Mouse (Mus musculus) right cerebral cortex, postnatal 10 days (tissue): ENCODE data around the gene Gnl3l.

ENCODE experiments used
- DNase-seq, 2 experiments: peaks; one replicate each; pipeline ENCODE4 v3.0.0; 2021; ENCODE audit warnings: low spot score in 2 of 2

Gnl3l gene

GRCm38 (mm10) chrX:151016938-151017877 is at the start of gene Gnl3l:
TSS of gene Gnl3l (minus strand) at chrX:151017322.
- DNase-seq: peak; percentile 89 to 92

DNA sequence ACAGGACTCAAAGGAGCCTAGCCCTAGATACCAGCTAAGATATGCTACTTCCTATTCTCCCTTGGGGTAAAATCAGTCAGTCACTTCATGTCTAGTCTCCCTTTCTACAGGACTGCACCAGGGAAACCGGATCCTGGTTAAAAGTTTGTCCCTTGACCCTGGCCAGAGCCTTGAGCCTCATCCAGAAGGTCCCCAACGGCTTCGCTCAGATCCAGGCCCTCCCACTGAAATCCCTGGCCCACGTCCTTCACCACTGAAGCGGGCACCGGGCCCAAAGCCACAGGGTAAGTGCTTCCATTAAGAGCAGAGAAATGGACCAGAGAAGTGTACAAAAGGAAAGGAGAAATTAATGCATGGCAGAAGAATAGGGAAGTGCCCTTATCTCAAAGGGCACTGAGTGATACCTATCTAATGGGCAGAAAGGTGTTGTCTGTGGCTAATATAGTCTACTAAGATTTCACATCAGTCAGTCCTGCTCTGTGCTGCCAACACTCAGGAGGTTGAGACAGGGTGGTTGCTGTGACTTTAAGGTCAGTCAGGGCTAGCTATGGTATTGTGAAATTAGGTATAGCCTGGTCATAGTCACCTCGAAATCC is 49.0 kb upstream of the Gnl3l start:
- no peak for DNase-seq

GRCm38 (mm10) chrX:151061615-151062299 is 44.6 kb upstream of the Gnl3l start:
- DNase-seq: no peak

GRCm38 (mm10) chrX:151059346-151059745 is 42.2 kb upstream of the Gnl3l start:
- no peak for DNase-seq

DNA sequence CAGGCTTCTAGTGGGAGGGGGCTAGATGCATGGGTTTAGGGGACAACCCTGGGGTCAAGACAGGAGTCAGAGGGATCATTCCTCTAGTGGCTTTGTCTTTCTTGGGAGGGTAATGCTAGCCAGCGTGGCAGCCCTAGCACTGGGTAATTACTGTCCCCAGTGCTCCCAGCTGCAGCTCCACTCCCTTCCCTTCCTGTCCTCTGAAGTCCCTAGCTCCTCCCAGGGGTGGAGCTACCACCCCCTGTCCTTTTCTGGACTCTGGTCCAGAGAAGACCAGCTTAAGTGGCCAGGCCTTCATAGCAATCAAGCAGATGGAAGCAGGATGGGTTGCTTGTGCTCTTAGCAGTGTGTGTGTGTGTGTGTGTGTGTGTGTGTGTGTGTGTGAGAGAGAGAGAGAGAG is 38.4 kb upstream of the Gnl3l start:
- no peak for DNase-seq

- no peak for DNase-seq
Observed at GRCm38 (mm10) chrX:151054489-151054888, 37.4 kb upstream of the Gnl3l start.

GRCm38 (mm10) chrX:151050337-151050736 is 33.2 kb upstream of the Gnl3l start:
- DNase-seq: peak; percentile 37 to 49

DNA sequence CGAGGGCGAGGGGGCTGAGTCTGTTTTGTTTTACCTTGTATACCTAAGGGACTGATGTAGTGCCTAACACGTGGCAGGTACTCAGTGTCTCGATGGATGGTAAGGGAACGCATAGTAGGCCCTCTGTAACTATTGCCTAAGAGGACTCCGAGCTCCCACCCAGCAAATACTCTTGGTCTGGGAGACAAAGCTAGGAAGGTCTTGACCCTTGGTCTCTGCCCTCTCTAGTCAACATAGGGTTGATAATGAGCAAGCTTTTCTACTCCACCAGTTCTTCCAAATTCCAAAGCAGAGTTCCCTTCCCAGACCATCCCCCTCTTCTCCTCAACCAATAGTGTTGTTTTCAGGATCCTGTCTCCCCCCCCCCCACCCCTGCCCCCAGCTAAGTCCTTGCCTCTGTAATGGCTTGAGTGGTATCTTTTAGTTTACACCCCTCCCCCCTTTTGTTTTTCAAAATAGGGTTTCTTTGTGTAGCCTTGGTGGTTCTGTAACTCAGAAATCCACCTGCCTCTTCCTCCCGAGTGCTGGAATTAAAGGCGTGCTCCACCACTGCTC is 32.6 kb upstream of the Gnl3l start:
- DNase-seq: no peak

DNA sequence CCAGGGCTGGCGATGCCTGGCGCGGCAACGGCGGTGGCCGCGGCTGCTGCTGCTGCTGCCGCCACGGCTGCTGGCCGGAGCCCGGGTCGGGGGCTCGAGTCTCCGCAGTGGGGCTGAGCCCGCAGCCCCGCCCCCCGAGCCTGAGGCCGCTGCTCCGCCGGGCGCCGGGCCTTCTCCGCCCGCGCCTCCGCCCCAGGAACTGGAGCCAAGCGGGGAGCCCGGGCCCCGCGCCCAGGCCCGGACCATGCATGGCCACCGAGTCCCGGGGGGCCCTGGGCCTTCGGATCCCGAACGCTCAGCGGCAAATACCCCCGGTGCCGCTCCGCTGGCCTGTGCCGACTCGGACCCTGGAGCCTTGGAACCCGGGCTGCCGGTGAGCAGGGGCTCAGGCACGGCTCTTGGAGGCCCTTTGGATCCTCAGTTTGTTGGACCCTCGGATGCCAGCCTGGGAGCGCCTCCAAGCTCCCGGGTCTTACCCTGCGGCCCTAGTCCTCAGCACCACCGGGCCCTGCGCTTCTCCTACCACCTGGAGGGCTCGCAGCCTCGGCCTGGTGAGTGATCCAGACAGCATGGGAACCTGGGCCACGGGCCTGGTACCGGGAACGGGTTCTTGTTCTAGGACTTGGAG is 30.4 kb upstream of the Gnl3l start:
- peak in 1 of 2 experiments; percentile 40 for DNase-seq

DNA sequence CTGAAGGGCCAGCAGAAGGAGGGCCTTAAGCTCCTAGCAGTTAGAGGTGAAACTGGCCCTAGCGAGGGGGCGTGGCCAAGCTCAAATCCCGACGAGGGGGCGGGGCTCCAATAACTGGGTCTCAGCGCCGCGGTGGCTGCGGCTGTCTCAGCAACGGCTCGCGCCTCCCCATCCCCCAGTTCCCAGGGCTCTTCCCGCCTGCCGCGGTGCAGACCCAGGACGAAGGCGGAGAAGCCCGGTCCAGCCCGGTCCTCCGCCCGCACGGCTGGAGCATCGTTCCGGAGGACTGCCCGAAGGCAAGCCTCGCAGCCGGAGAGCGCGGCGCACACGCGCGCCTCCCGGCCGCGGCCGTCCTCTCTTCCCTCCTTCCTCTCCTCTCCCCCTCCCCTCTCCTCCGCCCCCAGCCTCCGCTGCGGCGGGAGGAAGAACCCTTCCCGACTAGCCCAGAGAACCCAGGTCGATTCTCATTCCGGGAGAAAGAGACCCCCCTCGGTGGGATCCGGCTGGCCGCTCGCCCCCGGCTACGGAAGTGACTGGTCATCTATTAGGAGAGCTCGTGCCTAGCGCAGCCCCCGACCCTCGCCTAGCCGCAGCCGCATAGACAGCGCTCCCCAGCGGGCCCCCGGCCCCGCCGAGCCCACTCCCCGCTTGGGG is 29.8 kb upstream of the Gnl3l start:
- DNase-seq: peak; percentile 85 to 86

DNA sequence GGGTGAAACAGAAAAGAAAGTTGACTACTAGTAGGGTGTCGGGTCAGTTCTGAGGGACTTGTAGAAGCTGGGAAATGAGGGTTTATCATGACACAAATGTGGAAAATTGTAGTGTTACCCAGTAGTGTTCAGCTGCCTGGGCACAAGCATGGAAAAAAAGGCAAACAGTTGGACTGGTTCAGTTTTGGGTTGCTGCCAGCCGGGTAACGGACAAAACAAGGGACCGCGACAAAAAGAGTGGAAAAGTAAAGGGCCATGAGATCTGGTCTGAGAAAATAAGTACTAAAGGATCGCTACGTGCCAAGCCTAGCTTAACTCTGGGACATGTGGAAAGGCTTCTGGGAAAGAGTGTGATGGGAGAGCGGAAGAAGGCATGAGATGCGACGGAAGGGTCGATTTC is 29.2 kb upstream of the Gnl3l start:
- DNase-seq: peak in 1 of 2 experiments; percentile 42

DNA sequence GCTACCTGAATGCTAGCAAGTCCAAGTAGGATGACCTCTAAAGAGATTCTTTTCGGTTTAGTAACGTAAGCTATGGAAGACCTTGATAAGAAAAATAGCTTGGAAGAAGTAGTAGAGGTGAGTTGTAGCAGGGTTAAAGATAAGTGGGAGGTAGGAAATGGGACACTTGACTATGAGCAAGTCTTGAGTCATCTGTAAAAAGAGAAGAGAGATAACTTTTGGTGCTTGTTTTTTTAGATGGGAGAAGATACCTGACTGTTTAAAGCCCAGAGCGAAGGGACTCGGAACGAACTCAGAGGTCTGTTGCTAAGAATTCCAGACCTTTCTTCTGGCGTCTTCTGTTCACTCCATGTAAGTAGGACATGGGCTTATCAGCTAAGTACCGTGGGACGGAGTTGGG is 28.7 kb upstream of the Gnl3l start, which contains the start of gene Fgd1:
TSS of gene Fgd1 (plus strand) at position 301 of the 400 bp plus-strand sequence.
- no peak for DNase-seq

DNA sequence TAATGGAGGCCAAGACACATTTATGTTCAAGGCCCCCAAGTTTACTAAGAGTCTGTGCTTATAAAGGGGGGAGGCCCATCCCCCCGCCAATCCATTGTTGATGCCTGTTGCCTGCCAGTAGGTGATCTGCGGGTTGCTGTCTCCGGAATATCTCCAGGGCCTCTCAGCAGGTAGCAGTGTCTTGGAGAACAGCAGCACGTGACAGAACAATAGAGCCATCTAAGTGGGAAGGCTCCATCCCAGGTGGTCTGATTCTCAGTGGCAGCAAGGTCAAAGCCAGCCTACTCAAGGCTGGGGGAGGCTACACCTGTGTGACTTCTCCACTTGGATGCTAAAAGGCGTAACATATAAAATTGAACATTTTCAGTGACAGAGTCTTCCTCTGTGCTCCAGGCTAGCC is 24.1 kb upstream of the Gnl3l start:
- no peak for DNase-seq

GRCm38 (mm10) chrX:151031400-151031799 is 14.3 kb upstream of the Gnl3l start:
- no peak for DNase-seq

DNA sequence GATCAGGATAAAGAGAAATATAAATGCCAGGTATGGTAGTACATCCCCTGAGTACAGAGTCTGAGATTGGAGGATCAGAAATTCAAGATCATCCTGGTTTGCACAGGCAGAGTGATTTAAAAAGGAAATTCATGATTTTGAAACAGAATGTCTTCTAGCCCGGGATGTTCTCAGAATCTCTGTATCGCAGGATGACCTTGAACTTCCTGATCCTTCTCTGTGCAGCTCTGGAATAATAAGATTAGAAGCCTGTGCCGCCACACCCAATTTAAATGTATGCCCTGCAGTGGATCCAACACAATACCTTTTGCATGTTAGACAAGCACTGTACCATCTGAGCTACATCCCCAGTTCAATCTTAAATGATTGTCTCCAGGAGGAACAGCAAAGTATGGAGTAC is 1.7 kb upstream of the Gnl3l start:
- DNase-seq: no peak

DNA sequence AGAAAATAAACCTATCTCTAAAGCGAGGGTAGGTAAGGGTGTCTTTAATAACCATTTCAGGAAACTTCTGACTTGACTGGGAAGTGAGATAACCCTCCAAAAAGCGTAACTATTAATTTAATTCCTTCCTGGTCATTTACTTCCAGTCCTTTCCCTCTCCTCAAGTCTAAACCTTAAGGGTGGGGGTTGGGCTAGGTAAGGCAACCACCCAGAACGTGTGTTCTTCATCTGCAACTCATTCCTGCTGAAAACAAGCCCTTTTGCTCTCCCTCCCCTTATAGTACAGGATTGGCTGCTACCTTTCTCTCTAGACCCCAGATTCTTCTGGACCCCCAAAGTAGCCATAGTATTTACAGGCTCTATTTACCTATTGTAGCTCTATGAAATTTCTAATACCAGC is 775 bp upstream of the Gnl3l start:
- no peak for DNase-seq

DNA sequence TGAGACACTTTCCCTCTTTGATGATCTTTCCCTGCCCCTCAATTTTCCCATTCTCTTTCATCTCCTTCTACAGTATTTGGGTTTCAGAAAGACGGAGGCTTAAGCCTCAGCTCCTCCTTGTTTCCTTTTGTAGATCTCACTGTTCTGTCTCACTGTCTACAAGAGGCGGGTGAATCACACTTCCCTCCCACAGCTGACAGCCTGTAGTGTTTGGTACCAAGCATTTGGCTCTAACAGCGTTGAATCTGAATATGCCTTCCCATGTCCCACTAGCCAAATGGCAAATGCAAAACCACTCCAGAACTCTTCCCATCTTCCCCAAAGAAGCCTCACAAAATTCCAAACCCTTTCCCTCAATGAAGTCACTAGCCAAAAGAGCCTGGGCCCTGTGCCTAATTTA is 20.3 kb downstream of the Gnl3l start:
- no peak for DNase-seq

DNA sequence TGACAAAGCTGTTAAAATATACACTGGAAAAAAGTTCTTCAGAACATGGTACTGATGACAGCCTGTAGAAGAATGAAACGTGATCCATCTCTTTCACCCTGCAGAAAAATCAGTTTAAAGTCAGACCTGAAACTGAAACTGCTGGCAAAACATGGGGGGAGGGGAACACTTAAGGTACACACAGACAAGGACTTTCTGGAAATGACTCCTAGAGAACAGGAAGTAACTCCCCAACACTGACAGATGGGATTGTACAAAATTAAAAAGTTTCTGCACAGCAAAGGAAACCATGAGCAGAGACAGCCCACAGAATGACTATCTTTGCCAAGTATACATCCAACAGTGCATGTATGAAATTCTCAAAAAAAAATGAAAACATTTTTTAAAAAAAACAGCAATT is 35.5 kb downstream of the Gnl3l start:
- no peak for DNase-seq

- no peak for DNase-seq
Observed at GRCm38 (mm10) chrX:150975424-150975823, 41.7 kb downstream of the Gnl3l start.

DNA sequence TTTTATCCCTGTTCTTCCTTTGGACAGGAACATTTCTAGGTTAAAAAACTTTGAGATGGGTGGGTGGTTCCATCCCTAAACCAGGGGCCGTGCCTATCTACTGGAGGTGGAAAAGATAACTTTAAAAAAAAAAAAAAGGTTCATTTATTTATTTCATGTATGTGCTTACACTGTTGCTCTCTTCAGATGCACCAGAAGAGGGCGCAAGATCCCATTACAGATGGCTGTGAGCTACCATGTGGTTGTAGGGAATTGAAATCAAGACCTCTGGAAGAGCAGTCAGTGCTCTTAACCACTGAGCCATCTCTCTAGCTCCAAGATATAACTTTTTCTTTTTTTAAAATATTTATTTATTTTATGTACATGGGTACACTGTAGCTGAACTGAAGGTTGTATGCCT is 54.1 kb downstream of the Gnl3l start:
- DNase-seq: no peak

DNA sequence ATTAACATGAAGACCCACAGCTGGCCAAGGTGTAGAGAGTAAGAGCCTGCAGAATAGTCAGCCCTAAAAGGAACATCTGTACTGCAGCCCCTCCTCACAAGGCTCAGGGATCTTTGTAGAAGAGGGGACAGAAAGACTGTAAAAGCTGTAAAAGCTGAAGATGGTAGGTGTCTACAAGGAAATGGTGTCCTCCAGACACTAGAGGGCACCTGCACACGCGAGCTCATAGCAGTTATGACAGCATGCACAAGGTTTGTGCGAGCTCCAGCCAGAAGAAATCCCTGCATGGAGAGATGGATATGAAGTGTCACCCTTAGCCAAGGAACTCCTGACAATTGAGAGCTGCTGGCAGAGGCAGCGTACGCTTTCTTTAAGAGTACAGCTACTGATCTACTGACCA is 56.4 kb downstream of the Gnl3l start:
- no peak for DNase-seq
